Mouse (Mus musculus): ENCODE data around the gene Pllp.
A peak's percentile ranks its signal among the peaks of the same experiment; 100 is the strongest.

Pllp gene

DNA sequence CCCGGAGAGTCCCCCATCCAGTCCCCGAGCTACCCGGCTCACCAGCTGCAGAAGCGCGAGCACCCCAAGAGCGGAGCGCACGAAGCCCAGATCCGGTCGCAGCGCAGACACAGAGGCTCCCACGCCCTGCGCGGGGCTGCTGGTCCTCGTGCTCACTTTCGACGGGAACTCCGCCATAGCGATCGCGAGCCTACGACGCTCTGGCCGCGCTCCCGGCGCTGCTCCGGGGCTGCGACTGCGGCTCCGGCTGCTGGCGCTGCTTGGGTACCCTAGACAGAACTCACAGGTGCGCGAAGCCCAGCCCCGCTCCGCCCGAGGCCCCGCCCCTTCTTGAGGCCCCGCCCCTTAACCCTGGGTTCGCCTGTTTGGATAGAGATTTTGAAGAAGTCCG lies at the start of gene Pllp:
TSS of gene Pllp (minus strand) at position 285 of the 391 bp plus-strand sequence.
- peak; percentile 40 for DNase-seq (ENCODE audit: low spot score)

DNA sequence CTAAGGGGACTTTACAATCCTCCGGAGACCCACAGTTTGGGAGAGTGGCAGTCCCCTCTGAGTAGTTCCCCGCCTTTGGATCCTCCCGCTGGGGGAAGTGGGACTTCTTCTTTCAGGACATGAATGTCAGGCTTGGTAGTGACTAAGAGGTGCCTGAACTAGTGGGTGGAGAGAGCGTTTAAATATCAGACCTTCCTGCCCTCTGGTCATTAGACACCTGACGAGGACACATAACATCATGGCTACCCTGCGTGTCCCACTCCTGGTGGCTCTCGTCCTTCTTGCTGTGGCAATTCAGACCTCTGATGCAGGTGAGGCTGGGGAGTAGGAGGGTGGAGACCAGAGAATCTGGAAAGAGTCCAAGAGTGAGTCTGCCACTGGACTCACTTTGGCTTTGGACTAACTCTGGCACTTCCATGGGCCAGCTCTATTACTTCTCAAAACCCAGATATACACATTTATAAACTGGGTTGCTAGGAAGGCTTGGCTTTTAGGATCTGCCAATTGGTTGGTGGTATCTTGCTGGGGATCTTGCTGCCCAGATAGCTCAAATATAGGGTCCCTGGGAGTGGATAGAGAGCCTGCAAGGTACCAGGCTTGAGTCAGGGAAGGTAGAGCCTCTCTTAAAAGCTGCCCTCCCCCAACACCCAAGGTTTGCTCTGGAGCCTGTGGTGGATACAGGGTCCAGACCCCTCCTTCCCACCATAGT lies 49.6 kb upstream of the Pllp start, which contains the start of gene Ccl22:
TSS of gene Ccl22 (plus strand) at position 115 of the 709 bp plus-strand sequence.
- DNase-seq (ENCODE audit: low spot score), result no peak

DNA sequence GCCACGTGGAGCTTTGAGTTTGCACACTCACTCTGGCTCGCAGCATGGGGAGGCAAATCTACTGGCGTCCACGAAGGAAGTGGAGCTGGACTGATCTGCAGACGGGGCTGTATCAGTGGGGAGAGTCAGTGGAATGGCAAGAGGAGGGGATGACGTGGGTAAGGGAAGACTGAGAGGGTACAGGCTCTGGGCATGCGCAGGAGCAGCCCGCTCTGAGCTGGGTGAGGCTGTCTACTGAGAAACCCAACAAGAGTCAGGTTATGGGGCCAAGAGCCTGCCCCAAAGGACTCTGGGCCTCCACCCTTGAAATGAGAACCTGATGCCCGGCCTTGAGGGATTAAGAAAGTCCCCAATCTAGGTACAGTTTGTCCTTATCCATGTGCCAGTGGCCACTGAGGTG lies 48.9 kb upstream of the Pllp start:
- DNase-seq (ENCODE audit: low spot score), result no peak

DNA sequence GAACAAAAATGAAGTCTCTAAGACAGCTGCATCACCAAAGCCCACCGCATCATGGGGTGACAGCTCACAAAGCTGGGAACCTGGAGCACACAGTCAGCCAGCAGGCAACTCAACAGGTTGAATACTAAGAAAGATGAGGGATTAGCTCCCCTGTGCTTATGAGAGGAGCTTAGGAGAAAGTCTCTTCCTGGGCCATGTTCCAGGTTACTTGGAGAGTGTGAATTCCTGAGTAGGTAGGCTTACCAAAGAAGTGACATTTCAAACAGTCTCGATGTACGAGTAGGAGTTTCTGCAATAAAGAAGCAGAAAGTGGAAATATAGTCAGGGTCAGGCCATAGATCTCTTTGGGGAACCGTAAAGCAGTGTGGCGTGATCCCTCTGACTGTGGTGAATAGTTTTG lies 48.4 kb upstream of the Pllp start:
- DNase-seq (ENCODE audit: low spot score), result no peak

DNA sequence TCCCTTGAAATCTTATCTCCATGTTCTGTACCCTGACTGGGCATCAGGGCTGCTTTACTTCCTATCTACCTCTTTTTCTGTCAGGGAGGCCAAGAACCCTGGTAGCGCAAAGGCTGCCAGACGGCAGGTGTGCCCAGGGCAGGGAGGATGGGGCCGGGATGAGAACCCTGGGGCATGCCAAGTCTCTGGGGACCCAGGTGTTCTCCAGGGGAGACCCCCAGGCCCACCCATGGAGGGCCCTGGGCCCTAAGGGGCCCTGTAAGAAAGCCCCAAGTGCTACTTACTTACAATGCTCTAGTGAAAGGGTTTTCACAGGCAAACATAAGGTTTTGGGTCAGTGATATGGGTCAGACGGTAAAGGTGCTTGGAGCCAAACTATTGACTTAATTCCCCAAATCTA lies 45.6 kb upstream of the Pllp start:
- DNase-seq (ENCODE audit: low spot score), result no peak

DNA sequence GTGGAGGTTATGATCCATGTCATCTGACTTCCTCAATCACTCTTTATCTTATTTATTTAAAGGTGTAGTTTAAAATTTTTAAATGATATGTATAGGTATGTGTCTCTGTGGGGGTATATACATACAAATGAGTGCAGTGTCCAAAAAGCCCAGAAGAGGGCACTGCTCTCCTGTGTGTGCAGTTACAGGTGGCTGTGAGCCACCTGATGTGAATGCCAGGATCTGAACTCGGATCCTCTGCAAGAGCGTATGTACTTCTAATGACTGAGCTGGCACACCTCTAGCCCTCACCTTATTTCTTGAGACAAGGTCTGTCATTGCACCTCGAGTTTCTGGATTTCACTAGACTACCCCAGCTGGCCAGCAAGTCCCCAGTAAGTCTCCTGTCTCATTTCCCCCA lies 44.5 kb upstream of the Pllp start:
- no peak for DNase-seq (ENCODE audit: low spot score)

DNA sequence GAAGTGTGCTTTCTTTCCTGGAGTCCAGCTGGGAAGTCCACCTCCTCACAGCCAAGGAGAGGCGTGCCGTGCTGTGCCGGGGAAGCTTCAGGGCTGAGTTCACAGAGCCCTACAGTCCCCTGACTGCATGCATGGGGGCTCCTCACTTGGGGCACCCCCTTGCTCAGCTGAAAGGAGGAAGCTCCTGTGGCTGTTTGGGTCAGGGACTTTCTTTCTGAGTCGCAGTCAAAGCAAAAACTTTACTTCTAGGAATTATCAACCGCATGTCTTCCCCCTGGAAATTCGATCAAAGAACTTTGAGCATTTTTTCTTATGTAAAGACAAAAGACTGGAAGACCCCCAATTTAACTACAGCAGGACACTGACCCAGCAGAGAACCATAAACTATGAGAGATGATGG lies 43.8 kb upstream of the Pllp start:
- no peak for DNase-seq (ENCODE audit: low spot score)

DNA sequence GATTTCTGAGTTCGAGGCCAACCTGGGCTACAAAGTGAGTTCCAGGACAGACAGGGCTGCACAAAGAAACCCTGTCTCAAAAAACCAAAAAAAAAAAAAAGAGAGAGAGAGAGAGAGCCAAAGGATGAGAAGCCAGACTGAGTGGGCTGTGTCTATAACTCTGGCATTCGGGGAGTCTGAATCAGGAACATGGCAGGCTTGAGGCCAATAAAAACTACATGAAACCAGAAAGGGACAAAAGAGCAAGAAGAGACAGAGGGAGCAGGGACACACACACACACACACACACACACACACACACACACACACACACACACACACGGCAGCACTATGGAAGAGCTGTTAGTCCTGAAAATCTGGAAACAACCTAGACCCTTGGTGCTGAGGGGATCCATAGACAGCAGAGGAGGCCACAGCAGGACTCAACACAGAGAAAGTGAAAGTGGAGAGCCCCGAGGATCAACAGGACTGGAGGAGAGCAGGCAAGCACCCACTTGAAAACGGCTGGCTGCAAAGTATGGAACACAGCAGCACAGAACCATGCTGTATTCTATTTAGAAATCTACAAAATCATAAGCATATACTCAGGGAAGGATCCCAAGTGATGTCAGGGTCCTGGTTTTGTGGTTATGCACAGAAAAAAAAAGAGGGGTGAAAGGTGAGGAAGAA lies 39.5 kb upstream of the Pllp start:
- DNase-seq (ENCODE audit: low spot score), result peak; percentile 14

DNA sequence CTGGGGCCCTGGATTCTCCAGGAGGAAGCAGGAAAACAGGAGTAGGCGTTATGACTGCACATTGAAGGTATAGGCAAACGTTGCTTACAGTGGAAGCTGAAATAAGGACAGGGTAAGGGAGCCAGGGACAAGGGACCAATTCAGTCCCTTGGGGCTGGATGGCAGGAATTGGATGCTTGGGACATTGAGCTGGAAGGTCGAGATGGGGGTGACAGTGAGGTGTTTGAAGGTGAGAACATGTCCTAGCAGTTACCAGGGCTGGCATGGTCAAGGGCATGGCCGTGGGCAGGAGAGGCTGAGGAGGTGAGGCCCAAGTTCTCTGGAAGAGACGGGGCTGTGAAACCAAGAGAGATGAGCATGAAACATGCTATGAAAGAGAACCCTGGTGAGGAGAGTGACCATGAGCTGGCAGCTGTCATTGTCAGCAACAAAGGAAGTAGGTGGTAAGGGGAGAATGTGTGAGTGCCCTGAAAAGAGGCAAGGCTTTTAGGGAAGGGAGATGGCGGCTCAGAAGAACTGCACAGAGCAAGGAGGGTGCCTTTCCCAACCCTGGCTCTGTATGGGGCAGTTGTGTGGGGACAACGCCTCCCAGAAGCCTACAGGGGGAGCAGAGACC lies 38.8 kb upstream of the Pllp start:
- DNase-seq (ENCODE audit: low spot score), result no peak

DNA sequence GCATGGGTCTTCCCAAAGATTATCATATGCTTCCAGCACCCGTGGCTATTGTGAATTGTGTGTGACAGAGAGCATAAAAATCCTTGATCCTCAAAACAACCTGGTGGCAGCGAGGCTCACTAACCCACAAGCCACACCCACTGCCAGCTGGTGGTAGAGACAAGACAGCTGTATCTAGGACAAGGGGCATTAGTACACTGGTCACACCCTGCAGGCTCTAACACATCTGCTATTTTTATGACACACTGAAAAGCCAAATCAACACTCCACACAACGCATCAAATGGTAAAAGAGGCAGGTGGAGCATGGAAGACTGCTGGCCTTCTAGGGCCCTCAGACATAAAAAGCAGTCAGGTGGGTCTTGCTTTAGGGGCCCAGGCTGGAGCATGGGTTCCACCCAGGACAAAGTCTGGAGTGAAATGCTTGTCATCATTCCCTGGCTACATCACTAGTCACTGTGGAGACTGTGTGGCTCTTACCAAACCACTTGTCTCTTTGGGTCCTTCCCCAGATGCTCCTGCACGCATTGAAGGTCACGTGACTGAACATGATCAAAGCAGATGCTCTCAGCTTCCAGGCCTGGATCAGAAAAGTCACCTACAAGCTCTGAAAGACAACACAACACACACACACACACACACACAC lies 37.9 kb upstream of the Pllp start:
- no peak for DNase-seq (ENCODE audit: low spot score)

DNA sequence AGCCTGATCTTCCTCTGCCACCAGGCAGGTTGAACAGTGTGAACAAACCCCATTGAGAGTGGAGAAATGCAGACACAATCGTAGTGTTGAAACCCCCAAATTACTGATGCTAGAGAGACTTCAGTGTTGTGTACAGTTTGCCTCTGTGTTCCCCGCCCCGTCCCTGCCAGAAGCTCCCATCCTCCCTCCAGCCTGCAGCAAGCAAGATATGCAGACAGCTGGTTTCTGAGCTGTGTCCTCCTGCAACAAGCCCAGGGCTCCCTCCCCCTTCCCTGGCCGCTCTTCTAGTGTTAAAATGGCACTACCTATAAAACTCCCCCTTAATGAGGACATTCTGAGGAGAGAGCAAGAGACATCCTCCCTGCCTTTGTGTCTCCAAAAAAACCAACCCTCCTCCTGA lies 33.2 kb upstream of the Pllp start:
- DNase-seq (ENCODE audit: low spot score), result no peak

DNA sequence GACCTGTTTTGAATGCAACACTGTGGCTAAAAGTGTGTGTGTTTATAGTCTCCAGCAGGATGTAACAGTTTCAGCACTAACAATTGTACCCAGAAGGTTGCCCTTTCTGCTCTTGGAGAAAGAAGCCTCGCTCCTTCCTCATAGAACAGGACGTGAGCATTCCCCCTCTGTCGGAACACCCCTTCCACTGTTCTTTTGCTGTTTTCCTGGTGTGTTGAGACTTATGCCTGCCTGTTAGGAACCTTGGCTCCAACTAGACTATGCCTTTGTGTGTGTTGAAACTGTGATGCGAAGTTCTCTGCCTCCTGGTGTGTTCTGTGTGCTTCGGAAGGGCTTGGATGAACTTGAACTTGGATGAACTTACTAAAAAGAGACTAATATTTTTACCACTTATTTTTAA lies 29.9 kb upstream of the Pllp start:
- DNase-seq (ENCODE audit: low spot score), result no peak

DNA sequence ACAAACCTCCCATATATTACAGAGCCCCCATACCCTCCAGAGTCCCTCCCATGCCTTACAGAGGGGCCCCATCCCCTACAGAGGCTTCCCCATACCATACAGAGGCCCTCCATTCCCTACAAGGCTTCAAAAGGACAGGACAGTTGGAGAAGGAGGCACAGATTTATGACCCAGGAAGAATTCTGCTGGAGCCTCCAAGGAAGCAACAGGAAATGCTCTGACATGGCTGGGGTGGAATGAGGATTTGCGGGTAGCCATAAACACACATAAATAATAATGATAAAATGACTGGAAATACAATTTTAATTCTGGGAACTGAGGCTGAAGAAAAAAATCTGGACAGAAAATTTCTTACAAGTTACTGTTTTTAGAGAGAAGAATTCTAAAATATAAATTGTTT lies 20.8 kb upstream of the Pllp start:
- no peak for DNase-seq (ENCODE audit: low spot score)

DNA sequence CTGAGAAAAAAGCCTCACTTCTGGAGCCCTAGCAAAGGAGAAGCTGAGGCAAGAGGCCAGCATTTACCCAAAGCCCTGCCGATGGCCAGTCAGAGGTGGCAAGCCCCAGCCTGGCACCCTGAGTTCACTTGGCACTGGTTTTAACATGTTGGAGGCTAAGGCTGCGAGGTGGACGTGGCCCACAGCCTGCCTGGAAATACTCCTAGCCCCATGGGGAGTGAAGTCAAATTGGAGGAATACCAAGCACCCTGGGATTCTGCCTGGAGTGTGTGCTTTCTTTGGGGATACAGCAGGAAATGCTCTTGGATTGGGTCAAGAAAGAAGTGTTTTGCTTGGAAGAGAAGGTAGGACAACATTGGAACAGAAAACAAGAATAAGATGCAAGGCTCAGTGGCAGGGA lies 19.8 kb upstream of the Pllp start:
- DNase-seq (ENCODE audit: low spot score), result no peak

DNA sequence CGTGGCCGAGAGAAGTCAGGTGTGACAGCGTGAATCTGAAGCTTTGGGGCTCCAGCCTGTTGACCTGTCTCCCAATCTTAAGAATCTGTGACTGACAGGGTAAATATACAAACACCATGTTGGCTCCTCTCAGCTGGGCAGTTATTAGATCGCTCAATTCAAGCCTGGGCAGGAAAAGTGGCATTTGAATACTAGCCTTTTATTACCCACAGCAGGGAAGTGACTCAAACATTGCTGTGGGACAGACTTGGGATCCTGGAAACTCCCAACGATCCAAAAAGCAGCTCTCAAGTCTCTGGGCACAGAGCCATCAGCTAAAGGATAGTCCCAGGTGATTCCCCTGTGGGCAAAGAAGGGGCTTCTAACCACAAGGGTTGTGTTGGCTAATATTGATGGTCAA lies 18.5 kb upstream of the Pllp start:
- DNase-seq (ENCODE audit: low spot score), result no peak

DNA sequence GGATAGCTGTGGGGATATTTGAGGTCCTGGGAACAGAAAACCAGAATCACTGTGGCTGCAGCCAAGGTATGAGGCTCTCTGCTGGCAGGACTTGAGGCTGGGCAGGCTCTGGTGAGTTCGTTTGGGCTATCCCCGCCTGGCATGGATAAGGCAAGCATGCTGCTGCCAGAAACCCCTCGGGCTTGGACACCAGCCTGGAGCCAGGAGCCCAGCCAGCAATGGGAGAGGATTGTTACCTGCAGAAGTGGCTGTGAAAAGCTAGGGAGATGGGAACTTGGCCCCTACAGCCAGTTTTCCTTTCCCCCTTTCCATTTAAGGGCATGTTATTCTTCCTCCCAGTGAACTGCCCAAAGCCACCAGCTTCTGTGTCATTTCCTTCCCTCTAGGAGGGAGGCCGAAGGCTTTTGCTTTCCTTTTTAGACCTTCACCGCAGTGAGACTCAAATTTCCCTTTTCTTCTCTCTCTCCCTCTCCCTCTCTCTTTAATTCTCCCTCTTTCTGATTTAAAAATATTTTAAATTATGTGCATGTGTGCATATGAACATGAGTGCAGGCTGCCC lies 15.2 kb upstream of the Pllp start:
- DNase-seq (ENCODE audit: low spot score), result no peak

DNA sequence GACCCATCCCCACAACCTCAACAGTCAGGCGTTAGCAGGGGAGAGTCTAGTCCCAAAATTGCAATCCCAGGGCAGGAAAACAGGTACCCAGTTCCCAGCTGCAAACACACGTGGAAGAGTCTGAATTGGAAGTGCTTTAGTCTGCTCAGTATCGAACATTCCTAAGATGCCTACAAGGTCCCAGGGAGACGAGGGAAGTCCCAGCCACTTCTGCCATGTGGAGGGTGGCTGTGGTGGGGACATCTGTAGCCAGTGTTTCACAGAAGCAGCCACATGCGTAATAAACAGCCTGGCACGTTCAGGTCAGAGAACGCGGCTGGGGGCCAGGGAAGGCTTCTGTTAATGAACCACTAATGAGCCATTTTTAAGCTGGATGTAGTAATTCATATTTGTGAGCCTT lies 14.3 kb upstream of the Pllp start:
- DNase-seq (ENCODE audit: low spot score), result no peak

DNA sequence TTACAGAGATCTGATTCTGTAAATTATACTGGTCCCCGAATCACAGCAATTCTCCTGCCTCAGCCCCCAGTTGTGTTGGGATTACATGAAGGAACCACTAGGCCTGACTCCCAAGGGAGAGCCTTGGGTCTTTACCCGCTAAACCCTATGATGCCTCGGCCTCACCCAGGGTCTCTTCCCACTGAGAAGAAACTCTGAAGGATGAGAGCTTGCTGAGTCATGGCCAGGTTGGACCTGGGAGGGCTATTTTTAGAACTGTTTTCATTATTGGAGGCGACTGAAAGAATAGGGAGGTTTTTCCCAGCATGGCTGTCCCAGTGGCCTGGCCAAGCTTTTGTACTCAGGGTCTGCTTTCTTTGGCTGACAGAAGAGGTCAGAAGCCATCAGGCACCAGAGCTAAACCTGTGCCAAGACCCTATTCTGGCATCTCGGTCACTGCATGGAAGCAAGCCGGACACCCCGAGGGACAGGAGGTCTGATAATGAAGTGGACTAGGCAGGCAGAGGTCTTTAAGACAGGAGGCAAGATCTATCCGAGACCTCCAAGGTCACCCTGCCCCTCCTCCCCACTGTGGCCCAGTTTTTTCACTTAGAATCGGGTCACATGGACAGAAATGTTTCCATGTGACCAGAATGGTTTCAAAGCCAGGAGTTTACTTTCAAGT lies 10.8 kb upstream of the Pllp start:
- no peak for DNase-seq (ENCODE audit: low spot score)

DNA sequence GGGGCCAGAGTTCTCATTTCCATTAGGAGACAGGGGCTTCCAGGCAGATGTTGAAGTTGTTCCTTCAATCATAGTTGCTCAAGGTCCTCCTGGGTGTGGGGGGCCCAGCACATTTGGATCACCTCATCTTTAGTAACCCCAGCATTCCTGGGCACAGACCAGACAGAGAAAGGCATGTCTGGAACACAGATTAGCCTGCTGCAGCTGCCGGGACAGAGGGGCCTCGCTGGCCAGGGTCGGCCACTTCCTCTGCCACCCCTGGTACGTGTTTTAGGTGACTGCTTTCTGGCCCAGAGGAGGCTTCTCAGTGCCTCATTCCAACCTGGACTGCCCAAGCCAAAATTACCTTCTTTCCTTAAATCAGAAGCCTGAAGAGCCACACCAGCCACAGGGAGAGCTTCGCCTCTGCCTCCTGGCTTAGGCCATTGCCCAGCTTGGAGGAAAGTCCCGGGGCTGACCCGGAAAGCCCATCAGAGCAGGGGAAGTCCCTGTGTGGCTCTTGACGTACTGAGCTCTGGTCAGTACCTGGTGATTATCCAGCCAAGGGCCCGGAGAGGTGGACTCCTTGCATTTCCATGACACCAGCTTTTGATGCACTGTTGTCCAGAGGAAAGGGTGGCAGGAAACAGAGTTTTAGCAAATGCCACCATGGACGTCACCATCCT lies 9.6 kb upstream of the Pllp start:
- DNase-seq (ENCODE audit: low spot score), result no peak

DNA sequence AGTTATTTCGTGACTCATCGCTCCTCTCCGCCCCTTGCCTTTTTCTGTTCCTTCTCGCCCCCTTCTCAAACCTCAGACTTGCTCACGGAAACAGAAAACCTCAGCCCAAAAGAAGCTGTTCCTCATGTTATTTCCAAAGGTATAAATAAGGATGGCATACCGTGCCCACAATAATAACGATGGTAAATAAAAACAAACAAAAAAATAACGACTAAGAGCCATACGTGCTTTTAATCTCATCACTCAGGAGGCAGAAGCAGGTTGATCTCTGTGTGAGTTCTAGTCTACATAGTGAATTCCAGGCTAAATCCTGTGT lies 8.5 kb upstream of the Pllp start:
- DNase-seq (ENCODE audit: low spot score), result no peak

DNA sequence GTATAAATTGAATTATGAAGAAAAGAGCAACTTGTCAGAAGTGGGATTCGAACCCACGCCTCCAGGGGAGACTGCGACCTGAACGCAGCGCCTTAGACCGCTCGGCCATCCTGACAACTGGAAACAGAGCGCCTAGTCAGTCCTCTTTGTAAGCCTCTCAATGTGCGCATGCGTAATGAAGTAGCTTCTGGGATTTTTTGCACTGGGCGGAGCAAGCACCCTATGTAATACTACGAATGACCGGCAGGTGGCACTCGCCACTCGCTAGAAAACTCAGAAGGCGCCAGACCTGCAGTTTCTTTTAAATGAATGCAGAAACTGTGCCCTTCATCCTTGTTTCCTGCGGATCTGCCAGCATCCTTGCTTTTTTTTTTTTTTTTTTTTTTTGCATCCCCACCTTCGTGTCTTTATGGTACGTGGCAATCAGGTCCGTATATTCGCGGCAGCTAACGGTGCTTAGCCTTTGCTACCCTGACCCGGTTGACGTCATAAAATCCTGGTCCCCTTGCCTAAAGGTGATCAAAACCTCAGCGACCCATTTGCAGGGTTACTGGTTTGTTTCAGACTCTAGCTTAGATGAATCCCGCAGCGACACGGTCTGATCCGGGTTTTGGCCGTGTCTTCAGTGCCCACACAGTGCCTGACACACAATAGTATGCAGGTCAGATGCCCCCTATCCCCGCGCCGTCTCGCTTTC lies 8.0 kb upstream of the Pllp start:
- peak; percentile 95 for DNase-seq (ENCODE audit: low spot score)
